Mouse (Mus musculus) left cerebral cortex, postnatal 25 days (tissue): ENCODE measurements at regions not wholly inside any gene's neighbourhood (a gene's known extent, or its start where the extent isn't known, plus 50 kb on each side); places are given as distances from the start of the nearest gene placed in this dataset.

Experiments
- DNase-seq, 2 experiments: peaks; one replicate each; pipeline ENCODE4 v3.0.0; 2022; ENCODE audit warnings: low spot score in 2 of 2, mixed read lengths in 1 of 2
- intact Hi-C: fragments of 180-260 bp; cut with DNase I; formaldehyde crosslinking; loops from one replicate; pipeline ENCODE4 v1.15.1; 2025

DNA sequence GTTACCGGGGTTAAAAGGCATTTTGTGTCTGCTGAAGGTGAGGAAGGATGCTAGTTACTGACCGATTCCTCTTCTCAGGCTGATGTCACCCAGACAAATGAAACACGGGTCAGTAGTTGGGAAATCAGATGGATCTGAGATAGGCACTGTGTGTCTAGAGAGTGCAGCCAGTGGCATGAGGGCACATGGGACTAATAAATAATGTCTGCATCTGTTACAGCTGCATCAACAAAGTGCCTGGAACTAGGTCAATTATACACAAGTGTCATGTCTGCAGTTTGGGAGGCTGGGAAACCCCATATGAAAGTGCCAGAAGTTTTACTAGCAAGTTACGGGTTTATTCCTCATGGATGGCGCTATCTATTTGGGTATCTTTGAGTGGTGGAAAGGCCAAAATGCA is 68.8 kb downstream of the Cxcl12 start:
- intact Hi-C loops = no loop called here
- no peak for DNase-seq

DNA sequence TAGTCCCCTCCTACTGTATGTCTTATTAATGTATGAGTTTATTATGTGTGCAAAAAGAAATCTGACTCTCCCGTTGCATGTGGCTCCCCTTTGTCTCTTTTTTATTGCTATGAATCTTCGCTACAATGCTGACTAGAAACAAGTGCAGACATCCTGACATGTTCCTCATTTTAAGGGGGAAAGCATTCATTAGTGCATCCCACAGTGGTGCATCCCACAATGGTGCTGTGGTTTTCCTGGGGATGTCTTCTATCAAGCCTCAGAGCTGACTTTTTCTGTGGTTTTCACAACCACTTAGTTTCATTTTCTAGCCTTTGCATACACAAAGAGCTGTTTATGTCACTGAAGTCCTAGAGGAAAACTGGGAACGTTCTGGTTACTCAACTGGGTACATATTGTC is 72.9 kb downstream of the Cxcl12 start:
- intact Hi-C loops = no loop called here
- no peak for DNase-seq

DNA sequence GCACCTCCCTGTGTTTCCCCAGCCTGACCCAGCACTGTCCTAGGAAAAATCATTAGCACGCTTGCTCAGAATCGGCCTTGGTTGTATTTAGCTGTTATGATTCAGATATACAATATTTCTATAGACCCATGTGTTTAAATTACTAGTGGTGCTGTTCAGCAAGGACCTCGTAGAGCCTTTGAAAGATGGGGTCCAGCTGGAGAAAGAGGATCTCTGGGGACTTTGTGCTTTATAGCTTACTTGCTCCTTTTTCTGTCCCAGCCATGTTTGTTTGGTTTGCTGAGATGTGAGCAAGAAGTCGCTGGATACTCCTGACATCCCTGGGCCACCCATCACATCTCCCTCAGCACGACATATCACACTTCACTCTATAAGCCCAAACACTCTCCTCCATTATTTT is 77.1 kb downstream of the Cxcl12 start:
- DNase-seq = no peak
- intact Hi-C loops = no loop called here

DNA sequence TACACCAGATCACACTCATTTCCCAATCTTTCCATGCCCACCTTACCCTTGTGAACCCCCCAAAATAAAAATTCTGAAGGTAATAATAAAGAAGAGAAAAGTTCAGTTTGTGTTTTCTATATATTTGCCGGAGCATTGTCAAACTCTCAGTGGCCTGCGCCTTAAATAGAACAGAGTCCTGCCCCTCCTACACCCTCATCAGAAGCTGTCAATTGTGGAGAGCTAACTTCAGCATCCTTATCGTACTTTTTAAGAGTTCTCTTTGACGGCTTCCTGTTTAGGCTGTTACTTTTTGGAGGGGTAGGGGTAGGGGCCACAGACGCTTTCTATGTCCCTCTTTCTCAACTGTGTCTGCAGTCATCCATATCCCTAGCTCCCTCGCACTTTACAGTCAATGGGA is 77.5 kb downstream of the Cxcl12 start:
- intact Hi-C loops = no loop called here
- DNase-seq = no peak

DNA sequence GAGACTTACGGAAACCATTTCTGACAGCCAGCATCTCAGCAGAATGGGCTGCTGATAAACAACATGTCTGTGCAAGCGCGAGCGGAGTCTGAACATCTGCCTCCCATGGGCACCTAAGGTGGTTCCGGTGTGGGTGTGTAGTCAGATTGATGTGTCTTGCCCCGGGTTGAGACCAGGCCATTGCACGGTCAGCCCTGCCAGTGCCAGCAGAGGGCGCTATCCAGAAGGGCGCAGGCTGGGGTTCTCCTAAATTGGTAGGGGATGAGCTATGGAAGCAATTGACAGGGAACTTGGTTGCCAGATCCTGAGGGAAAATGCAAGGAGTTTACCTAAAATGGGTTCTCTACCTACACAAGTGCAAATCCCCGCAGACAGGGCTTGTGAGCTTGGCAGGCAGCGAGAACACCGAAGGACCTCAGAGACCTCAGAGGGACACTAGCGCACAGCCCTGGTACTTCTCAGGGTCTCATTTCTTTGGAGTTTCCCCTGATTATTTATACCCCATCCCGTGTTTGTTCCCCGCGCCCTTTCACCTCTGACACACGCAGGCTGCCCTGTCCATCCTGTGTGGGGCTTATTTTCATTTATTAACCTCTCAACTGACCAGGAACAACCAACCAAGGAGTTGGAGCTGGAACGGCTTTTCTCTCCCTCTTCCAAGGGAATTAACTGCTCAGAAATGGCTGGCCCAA is 81.0 kb downstream of the Cxcl12 start:
- intact Hi-C loops = no loop called here
- no peak for DNase-seq

GRCm38 (mm10) chr6:117250051-117250450 is 81.7 kb downstream of the Cxcl12 start:
- intact Hi-C loops = no loop called here

GRCm38 (mm10) chr6:117251383-117251925 is 83.1 kb downstream of the Cxcl12 start:
- no peak for DNase-seq
- intact Hi-C loops = no loop called here

More at GRCm38 (mm10) chr6:117250051-117250450, 81.7 kb downstream of the Cxcl12 start:
- DNase-seq = no peak

GRCm38 (mm10) chr6:117252361-117252760 is 84.0 kb downstream of the Cxcl12 start:
- intact Hi-C loops = no loop called here
- DNase-seq = no peak

DNA sequence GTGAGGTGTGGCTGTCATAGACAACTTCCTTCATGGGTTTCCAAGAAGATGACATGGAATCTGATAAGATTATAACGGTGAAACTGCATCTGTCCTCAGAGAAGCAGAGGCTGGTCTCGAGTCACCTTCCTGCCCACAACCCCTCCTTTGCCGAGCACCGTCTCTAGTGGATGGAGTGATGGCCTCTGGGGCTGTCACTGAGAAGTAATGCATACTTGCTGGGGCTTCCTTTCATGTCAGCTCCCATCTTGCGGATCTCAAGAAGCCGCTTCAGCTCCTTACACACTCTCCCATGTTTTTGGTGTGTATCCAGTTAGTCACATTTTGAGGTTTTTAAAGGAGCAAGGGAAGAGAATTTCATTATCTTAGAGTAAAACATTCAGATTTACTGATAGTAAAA is 84.7 kb downstream of the Cxcl12 start:
- intact Hi-C loops = no loop called here
- no peak for DNase-seq

DNA sequence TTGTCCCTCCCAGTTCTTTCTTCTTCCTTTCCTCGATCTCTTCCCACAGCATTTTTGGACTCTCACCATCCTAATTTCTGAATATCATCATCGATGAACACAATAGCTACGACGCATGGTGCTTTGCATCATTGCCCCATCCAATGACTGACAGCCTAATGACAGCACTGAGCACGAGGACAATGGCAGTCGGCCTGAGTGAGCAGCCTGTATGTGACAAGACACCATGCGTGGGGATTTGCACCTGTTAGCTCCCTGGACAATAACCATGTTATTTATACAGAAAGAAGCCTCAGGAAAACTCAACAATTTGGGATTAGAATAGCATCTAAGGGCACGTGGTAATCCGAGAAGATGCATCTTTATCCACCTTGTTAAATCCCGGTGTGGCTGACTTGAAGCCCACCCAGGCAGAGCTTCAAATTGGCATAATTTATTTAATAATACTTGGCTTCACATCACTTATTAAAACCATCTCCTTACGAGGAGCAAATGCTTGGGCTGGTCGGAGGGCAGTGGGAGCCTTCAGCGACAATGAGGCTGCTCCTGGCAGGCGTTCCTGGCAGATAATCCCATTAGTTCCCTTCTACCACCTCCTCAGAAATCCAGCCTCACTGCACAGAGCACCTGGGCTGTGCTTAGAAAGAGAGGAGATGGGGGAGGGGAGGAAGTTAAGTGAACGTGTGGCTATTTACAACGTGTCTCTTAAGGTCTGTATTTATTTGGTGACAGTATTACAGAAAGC is 85.4 kb downstream of the Cxcl12 start:
- DNase-seq = no peak
- intact Hi-C loops = no loop called here

DNA sequence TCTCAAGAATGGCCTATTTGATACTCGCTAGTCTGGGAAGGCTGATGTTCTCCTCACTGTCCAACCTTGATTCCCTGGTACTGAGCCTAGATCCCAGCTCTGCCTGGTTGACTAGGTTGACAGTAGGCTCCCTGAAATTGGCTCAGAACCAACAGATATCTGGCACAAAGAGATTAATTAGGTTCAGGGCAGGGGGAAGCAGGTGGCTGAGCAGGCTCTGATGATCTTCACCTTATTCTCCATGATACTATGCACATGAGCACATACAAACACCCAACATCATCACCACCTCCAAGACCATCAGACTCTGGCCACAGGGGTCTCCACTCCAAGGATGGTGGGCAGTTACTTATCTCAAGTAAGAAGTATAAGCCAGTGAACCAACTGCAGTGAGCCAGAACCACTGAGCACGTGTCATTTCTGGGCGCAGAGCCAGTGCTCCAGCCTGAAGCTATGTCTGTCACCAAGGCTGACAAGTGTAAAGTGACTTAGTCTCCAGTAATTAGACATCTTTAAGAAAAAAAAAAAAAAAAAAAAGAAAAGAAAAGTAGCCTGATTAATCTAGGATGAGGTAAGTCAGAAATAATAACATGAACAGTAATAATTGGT is 86.4 kb downstream of the Cxcl12 start:
- intact Hi-C loops = no loop called here
- DNase-seq = peak; percentile 67 to 71

DNA sequence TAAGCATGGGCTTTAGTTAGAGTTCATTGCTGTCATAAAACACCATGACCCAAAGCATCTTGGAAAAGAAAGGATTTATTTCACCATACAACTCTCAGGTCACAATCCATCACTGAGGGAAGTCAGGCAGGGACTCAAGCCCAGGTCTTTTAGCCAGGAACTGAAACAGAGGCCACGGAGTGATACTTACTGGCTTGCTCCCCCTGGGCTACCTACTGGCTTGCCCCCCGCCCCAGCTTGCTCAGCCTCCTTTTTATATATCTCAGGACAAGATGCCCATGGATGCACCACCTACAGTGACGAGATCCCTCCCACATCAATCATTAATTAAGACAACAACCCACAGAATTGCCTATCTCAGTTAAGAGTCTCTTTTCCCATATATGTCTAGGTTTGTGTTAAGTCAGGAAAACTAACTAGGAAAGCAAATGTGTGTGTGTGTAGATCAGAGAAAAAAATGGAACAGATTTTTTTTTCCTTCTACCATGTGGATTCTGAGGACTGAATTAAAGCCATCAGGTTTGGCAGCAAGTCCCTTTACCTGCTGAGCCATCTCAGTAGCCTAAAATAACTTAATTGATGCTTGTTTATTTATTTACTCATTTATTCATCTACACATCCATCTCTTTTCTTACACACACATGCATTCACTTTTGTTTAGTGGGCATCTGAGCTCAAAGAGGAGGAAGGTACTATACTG is 87.2 kb downstream of the Cxcl12 start:
- intact Hi-C loops = no loop called here
- DNase-seq = no peak

GRCm38 (mm10) chr6:117256099-117256471 is 87.8 kb downstream of the Cxcl12 start:
- DNase-seq = no peak
- intact Hi-C loops = no loop called here

GRCm38 (mm10) chr6:117257591-117257990 is 89.3 kb downstream of the Cxcl12 start:
- no peak for DNase-seq
- intact Hi-C loops = no loop called here

GRCm38 (mm10) chr6:117267906-117268305 is 99.6 kb downstream of the Cxcl12 start:
- intact Hi-C loops = no loop called here
- DNase-seq = no peak

DNA sequence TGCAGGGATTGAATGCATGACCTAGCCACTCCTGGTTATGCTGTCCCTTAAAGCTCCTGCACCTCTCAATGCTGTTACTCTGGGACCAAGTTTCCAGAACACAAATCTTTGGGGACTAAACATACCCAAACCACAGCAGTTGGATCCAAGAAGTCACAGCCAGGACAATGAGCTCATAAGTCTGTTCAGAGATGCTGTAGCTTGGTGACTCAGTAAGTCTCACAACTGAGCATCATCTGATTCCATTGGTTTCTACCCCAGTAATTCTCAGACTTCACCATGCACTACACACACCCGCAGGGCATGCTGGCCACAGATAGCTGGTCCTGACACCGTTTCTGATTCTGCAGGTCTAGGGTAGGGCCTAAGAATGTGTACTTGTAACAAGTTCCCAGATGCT is 100.0 kb downstream of the Cxcl12 start:
- intact Hi-C loops = no loop called here
- DNase-seq = no peak

GRCm38 (mm10) chr6:117270261-117270660 is 101.9 kb downstream of the Cxcl12 start:
- no peak for DNase-seq
- intact Hi-C loops = no loop called here

- intact Hi-C loops = no loop called here
These were observed 103.4 kb downstream of the Cxcl12 start for GRCm38 (mm10) chr6:117271562-117272226.

DNA sequence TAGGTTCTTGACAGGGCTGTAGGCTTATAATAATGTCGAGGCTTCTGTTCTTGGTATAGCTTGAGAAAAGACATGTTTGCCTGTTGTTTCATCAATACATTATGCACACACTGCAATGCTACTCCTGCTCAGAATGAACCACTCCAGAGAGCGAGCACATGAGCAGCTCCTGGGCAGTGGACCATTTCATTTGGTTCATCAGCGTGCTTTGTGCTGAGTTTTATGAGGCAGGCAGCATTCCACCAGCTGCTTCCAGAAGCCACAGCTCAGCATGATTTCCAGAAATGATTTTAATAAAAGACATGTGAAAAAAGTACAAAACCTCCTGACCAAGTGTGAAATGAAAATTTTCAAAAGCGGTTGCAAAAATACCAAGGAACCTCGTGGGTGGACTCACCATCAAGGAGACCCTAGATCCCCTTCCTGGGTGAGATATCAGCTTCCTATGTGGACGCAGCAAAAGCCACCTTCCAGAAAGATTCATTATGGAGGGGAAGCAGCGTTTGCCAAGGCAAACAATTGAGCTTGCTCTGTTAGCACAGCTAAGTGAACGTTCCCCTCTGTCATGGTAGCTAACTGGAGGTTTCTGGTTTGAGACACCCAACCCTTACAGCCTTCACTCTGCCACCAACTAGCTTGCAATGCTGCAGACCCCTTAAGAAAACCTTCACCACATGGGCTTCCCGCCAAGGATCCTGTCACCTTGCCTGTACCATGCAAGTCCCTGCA is 104.1 kb downstream of the Cxcl12 start:
- DNase-seq = no peak

More at GRCm38 (mm10) chr6:117271562-117272226, 103.4 kb downstream of the Cxcl12 start:
- DNase-seq = no peak

More for the DNA sequence above, 104.1 kb downstream of the Cxcl12 start:
- intact Hi-C loops = no loop called here
